In genomic region chr2:69897039-69897617, GRCm38 (mm10) we compare ENCODE assay signal across 8 mouse cellular contexts. TPM values are rescaled to one million over a fixed set of nuclear protein-coding genes. Genes with fewer than 3 reads are reported as not detected.
DNase-seq lines count a peak whose midpoint lies in the region; ATAC-seq lines count a peak whose summit lies in the region.

Gene Ubr3, plus strand, starts transcription at chr2:69897246.

- peak within 1 kb of the TSS; percentile 93 for H3K27ac ChIP-seq in hindbrain, embryonic 16.5 days (ENCODE audit: low read depth, low read length)
- H3K27ac ChIP-seq in macrophage, result peak within 1 kb of the TSS; percentile 36

- peak within 1 kb of the TSS; percentile 62 for H3K4me2 ChIP-seq in hindbrain, embryonic 16.5 days (ENCODE audit: low read length)

- peak; percentile 99 for ATAC-seq in hindbrain, embryonic 16.5 days

- peak within 1 kb of the TSS; percentile 99 for H3K4me3 ChIP-seq in hindbrain, embryonic 16.5 days (ENCODE audit: low read length)
- peak within 1 kb of the TSS; percentile 85 for H3K4me3 ChIP-seq in macrophage (ENCODE audit: inconsistent target)

- DNase-seq in WW6 (ENCODE audit: low read depth, low spot score), result peak; percentile 81
- DNase-seq in cerebellum, postnatal 4 days (ENCODE audit: low spot score in 2 of 2), result peak; percentile 96 to 98
- peak; percentile 97 for DNase-seq in gastrocnemius, adult 18-20 months (ENCODE audit: low spot score)
- DNase-seq in left cerebral cortex, adult 18-20 months (ENCODE audit: low spot score in 2 of 2), result peak; percentile 97 to 98
- DNase-seq in right cerebral cortex, adult 18-20 months, result peak; percentile 97
- peak; percentile 93 for DNase-seq in urinary bladder, postnatal 10 days (ENCODE audit: low spot score)

- peaks cover 46% of the 10 kb centered on the region for H3K79me2 ChIP-seq in macrophage (ENCODE audit: inconsistent target)

- H3K27me3 ChIP-seq in hindbrain, embryonic 16.5 days (replicated peaks; ENCODE audit: control insufficient read depth, insufficient read depth, low read length), result no peaks in the 10 kb centered on the region

- peak within 1 kb of the TSS; percentile 100 for H3K9ac ChIP-seq in hindbrain, embryonic 16.5 days (ENCODE audit: low read depth, low read length)

- H3K9me3 ChIP-seq in hindbrain, embryonic 16.5 days (ENCODE audit: control insufficient read depth, low read length), result no peaks in the 10 kb centered on the region

- no peaks in the 10 kb centered on the region; the same call in 1 of the 2 replicates for H3K36me3 ChIP-seq in hindbrain, embryonic 16.5 days (ENCODE audit: control insufficient read depth, insufficient read depth, low read length)
- H3K36me3 ChIP-seq in macrophage (ENCODE audit: inconsistent target), result no peaks in the 10 kb centered on the region

- WGBS in hindbrain, embryonic 16.5 days, result 0% methylated on average over 44 of the region's 65 CpGs
- WGBS in macrophage (ENCODE audit: missing documents), result 1% methylated on average over 48 of the region's 65 CpGs

- H3K4me1 ChIP-seq in hindbrain, embryonic 16.5 days (ENCODE audit: control insufficient read depth, insufficient read depth, low read depth, low read length), result peaks cover 17% of the 10 kb centered on the region

RNA-seq across cellular contexts. Expression of gene Ubr3, which starts in this region (rescaled TPM):
- total RNA-seq in gastrocnemius, adult 18-20 months (2021), result 100 to 1,000 TPM; 207 to 208 TPM
- polyA plus RNA-seq in hindbrain, embryonic 16.5 days (2015; fragmentation: Nextera tagmentation; extraction: Ambion mirVana), result 13.4 and 15.8 TPM in 2 replicates
- total RNA-seq in left cerebral cortex, adult 18-20 months (2021), result 100 to 1,000 TPM; 118 to 130 TPM
- 100 to 1,000 TPM in 24 of 26 experiments, 10 to 100 TPM in 2; 76.0 to 222 (median 166) TPM for total RNA-seq in macrophage (2018; cell fraction: chromatin; rRNA removed)
- total RNA-seq in macrophage (2018; cell fraction: cytosol; rRNA removed), result 10 to 100 TPM; 24.8 to 40.9 (median 31.6) TPM
- 100 to 1,000 TPM in 5 of 26 experiments, 10 to 100 TPM in 21; 42.1 to 121 (median 82.9) TPM for total RNA-seq in macrophage (2018; cell fraction: nucleus; rRNA removed)
- polyA plus RNA-seq in macrophage (2018), result 25.6 to 30.6 TPM (median 27.3 TPM) in 3 replicates

Comparison
In these comparisons a context has a peak if more than half of its experiments do, and no peak if none do; other contexts are left out.
1. Peak in every context shown above with its lines: DNase-seq, ATAC-seq, H3K4me3 ChIP-seq and H3K27ac ChIP-seq.